Mouse (Mus musculus): ENCODE measurements around the gene Gmeb1. TPM values are rescaled to one million over a fixed set of nuclear protein-coding genes. Genes with fewer than 3 reads are reported as not detected.

Gmeb1 gene
- polyA plus RNA-seq, 1 experiment: 16.9 TPM

DNA sequence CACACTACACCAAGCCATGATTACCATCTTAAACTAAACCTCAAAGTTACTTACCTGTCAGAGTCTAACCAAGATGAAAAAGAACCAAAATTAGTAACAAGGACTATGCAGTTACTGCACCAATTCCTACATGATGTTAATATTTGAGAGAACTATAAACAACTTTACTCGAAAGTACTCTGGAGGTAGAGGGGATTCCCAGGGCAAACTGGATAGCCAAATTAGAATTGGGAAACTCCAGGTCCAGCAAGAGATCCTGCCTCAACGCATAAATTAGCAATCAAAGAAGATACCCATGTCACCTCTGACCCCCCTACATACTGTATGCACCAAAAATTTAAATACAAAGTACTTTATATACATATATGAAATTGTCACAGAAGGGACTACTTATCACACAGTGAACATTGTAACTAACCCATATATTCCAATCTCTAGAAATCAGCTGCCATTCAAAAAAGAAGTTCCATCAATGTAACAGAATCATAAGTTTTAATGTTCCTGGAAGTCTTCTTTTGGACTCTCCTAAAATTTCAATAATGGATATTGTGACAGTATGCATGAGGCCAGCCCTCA lies 73.5 kb downstream of the Gmeb1 start:
- WGBS: 69% methylated on average over 2 of the region's 2 CpGs
- Histone ChIP-seq H3K4me3 (replicated peaks; ENCODE audit: extremely low read depth, low read depth, low read length) (no peak overlapping the region), H3K4me1 (ENCODE audit: control insufficient read depth, insufficient read depth, low read length) (peaks cover 5% of the 10 kb centered on the region)
- no peak for TF ChIP-seq CTCF (IDR thresholded peaks at IDR 0.05; ENCODE audit: insufficient read depth, low read length)
- TF ChIP-seq POLR2A (IDR thresholded peaks at IDR 0.05; ENCODE audit: borderline replicate concordance, extremely low read depth, low read depth, low read length): no peak
- DNase-seq: no peak

GRCm38 (mm10) chr4:132183162-132183561 lies 78.2 kb downstream of the Gmeb1 start:
- 93% methylated on average over 3 of the region's 3 CpGs for WGBS
- TF ChIP-seq CTCF (IDR thresholded peaks at IDR 0.05; ENCODE audit: insufficient read depth, low read length) (no peak), POLR2A (IDR thresholded peaks at IDR 0.05; ENCODE audit: borderline replicate concordance, extremely low read depth, low read depth, low read length) (no peak)
- H3K4me1 ChIP-seq (ENCODE audit: control insufficient read depth, insufficient read depth, low read length): no peaks in the 10 kb centered on the region
- DNase-seq: no peak
- H3K4me3 ChIP-seq (replicated peaks; ENCODE audit: extremely low read depth, low read depth, low read length): no peak overlapping the region

DNA sequence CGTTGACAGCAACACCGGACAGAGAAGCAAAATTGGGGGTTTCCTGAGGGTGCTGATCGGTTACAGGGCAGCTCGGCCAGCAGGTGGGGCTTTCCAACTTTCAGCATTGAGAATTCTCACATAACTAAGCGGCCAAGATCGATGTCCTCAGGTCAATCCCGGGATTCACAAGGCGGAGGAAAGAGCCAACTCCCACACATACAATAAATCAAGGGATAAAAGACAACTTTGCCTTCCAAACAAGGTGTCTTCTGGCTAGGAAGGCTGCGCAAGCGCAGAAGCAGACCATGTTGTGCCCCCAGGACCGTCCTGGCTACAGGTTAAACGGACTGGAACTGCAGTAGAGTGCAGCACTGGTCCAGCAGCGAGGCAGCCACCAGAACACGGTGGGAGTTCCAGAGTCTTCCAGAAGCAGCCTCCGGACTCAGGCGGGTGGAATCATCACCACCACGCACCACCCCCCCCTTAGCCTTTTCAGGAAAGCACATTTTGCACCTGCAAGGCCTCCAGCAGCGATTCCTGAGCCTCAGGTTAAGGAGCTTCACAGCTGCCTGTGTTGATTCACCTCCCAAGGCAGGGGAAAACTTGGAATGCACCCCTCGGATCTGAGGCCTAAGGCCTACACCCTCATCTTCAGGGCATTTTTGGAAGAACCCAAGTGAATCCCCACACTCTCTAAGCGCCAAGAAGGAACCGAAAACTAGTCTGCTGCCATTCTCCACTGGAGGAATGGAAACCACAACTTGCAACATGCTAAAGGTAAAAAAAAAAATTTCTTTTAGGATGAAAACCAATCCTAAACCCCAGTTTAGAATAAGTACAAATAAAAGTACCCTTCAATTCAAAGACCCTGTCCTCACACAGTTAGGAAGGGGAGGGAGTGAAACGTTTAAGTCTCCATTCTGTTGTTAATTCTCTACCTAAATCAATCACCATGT lies 79.4 kb downstream of the Gmeb1 start:
- 59% methylated on average over 22 of the region's 22 CpGs for whole genome bisulfite sequencing
- DNase-seq: no peak
- Histone ChIP-seq H3K4me3 (replicated peaks; ENCODE audit: extremely low read depth, low read depth, low read length) (no peak overlapping the region), H3K4me1 (ENCODE audit: control insufficient read depth, insufficient read depth, low read length) (no peaks in the 10 kb centered on the region)
- TF ChIP-seq CTCF (IDR thresholded peaks at IDR 0.05; ENCODE audit: insufficient read depth, low read length) (no peak), POLR2A (IDR thresholded peaks at IDR 0.05; ENCODE audit: borderline replicate concordance, extremely low read depth, low read depth, low read length) (no peak)

GRCm38 (mm10) chr4:132180710-132181109 lies 80.7 kb downstream of the Gmeb1 start:
- Histone ChIP-seq H3K4me3 (replicated peaks; ENCODE audit: extremely low read depth, low read depth, low read length) (no peak overlapping the region), H3K4me1 (ENCODE audit: control insufficient read depth, insufficient read depth, low read length) (no peaks in the 10 kb centered on the region)
- 67% methylated on average over 9 of the region's 9 CpGs for WGBS
- TF ChIP-seq CTCF (IDR thresholded peaks at IDR 0.05; ENCODE audit: insufficient read depth, low read length): 0 out of 2 replicates have a peak, but pooled peaks have one; percentile 14
- TF ChIP-seq POLR2A (IDR thresholded peaks at IDR 0.05; ENCODE audit: borderline replicate concordance, extremely low read depth, low read depth, low read length): no peak
- peak; percentile 32 for DNase-seq

DNA sequence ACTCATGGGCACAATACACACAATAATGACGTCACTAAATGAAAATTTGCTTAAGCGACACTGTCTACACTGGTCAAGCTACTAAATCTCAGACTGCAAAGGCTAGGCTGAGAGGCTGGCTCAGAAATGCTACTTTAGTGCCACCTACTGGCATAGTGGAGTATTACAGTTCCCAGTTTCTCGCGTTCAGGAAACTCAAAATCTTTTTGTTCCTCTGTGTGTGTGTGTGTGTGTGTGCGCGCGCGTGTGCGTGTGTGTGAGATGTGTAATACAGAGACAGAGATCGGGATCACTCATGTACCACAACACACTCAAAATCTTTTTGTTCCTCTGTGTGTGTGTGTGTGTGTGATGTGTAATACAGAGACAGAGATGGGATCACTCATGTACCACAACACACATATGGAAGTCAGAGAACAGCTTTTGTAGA lies 82.8 kb downstream of the Gmeb1 start:
- 4% methylated on average over 10 of the region's 10 CpGs for WGBS
- Histone ChIP-seq H3K4me1 (ENCODE audit: control insufficient read depth, insufficient read depth, low read length) (no peaks in the 10 kb centered on the region), H3K4me3 (replicated peaks; ENCODE audit: extremely low read depth, low read depth, low read length) (no peak overlapping the region)
- DNase-seq: peak; percentile 34
- TF ChIP-seq POLR2A (IDR thresholded peaks at IDR 0.05; ENCODE audit: borderline replicate concordance, extremely low read depth, low read depth, low read length) (no peak), CTCF (IDR thresholded peaks at IDR 0.05; ENCODE audit: insufficient read depth, low read length) (peak; percentile 39; the same call in 1 of the 2 replicates)

GRCm38 (mm10) chr4:132176474-132176873 lies 84.9 kb downstream of the Gmeb1 start:
- WGBS: 46% methylated on average over 10 of the region's 10 CpGs
- no peak for DNase-seq
- TF ChIP-seq CTCF (IDR thresholded peaks at IDR 0.05; ENCODE audit: insufficient read depth, low read length): no peak
- TF ChIP-seq POLR2A (IDR thresholded peaks at IDR 0.05; ENCODE audit: borderline replicate concordance, extremely low read depth, low read depth, low read length): no peak
- no peaks in the 10 kb centered on the region for H3K4me1 ChIP-seq (ENCODE audit: control insufficient read depth, insufficient read depth, low read length)
- no peak overlapping the region for H3K4me3 ChIP-seq (replicated peaks; ENCODE audit: extremely low read depth, low read depth, low read length)

Other genes with a start within 250 kb of the Gmeb1 start
- gene Gm10300, start 186.9 kb downstream of the Gmeb1 start, polyA plus RNA-seq (2012; rRNA removed): 0.07 and 0.25 TPM in 2 replicates
- 38.3 and 45.3 TPM in 2 replicates for gene Epb41, start 186.3 kb downstream of the Gmeb1 start, polyA plus RNA-seq (2012; rRNA removed)
- 0.11 TPM in 2 replicates for gene Oprd1, start 117.1 kb downstream of the Gmeb1 start, polyA plus RNA-seq (2012; rRNA removed)
- 13.9 and 17.1 TPM in 2 replicates for gene Ythdf2, start 49.3 kb downstream of the Gmeb1 start, polyA plus RNA-seq (2012; rRNA removed)
- gene Taf12, start 12.8 kb upstream of the Gmeb1 start, polyA plus RNA-seq (2012; rRNA removed): 5.0 and 10.3 TPM in 2 replicates
- gene Rab42, start 41.8 kb upstream of the Gmeb1 start, polyA plus RNA-seq (2012; rRNA removed): 1.9 and 2.0 TPM in 2 replicates
- 16.4 and 17.8 TPM in 2 replicates for gene Trnau1ap, start 67.9 kb upstream of the Gmeb1 start, polyA plus RNA-seq (2012; rRNA removed)
- 3.9 and 5.3 TPM in 2 replicates for gene Rcc1, start 92.0 kb upstream of the Gmeb1 start, polyA plus RNA-seq (2012; rRNA removed)
- 11.3 and 13.4 TPM in 2 replicates for gene Phactr4, start 160.9 kb upstream of the Gmeb1 start, polyA plus RNA-seq (2012; rRNA removed)
- 2.9 and 4.3 TPM in 2 replicates for gene Med18, start 202.3 kb upstream of the Gmeb1 start, polyA plus RNA-seq (2012; rRNA removed)
- gene Sesn2, start 248.9 kb upstream of the Gmeb1 start, polyA plus RNA-seq (2012; rRNA removed): 11.5 and 14.1 TPM in 2 replicates

Data from lung, adult 2 months (tissue).